Mouse (Mus musculus) embryonic facial prominence, embryonic 12.5 days (tissue): Measurements from ENCODE around the gene St6galnac3. TPM values are rescaled to one million over a fixed set of nuclear protein-coding genes. Genes with fewer than 3 reads are reported as not detected.
"Not testable (repeated sequence)": the region's sequence is repeated elsewhere in the genome, so short reads cannot be mapped to it uniquely, and the experiment has no call there.

Experiments
- ATAC-seq: fragments of 200-750 bp; cut with Nextera tagmentation; 2 replicates; pipeline ENCODE4 v1.8.0; 2017; ENCODE audit not compliant: insufficient number of reproducible peaks, insufficient read depth, low FRiP score, low TSS enrichment
- H3K27ac ChIP-seq: fragments of 300-500 bp; sonication (generic); 2 replicates; pipeline ENCODE4 v1.5.1; 2016; ENCODE audit warnings: mild to moderate bottlenecking
- H3K27me3 ChIP-seq: fragments of 300-500 bp; sonication (generic); 2 replicates; pipeline ENCODE4 v1.6.1; 2016; ENCODE audit warnings: mild to moderate bottlenecking, moderate library complexity
- H3K36me3 ChIP-seq: fragments of 300-500 bp; sonication (generic); 2 replicates; pipeline ENCODE4 v1.6.1; 2016; ENCODE audit warnings: mild to moderate bottlenecking
- H3K4me1 ChIP-seq: fragments of 300-500 bp; sonication (generic); 2 replicates; pipeline ENCODE4 v1.6.1; 2016
- H3K4me2 ChIP-seq: fragments of 300-500 bp; sonication (generic); replicated peaks from 2 replicates; pipeline ENCODE4 v1.6.1; 2016; ENCODE audit warnings: mild to moderate bottlenecking, moderate library complexity
- H3K4me3 ChIP-seq: fragments of 300-500 bp; sonication (generic); 2 replicates; pipeline ENCODE4 v1.5.1; 2016; ENCODE audit warnings: mild to moderate bottlenecking
- H3K9ac ChIP-seq: fragments of 300-500 bp; sonication (generic); 2 replicates; pipeline ENCODE4 v1.6.1; 2016; ENCODE audit warnings: mild to moderate bottlenecking, moderate library complexity
- H3K9me3 ChIP-seq: fragments of 300-500 bp; sonication (generic); 2 replicates; pipeline ENCODE4 v1.6.1; 2016; ENCODE audit warnings: mild to moderate bottlenecking, moderate library complexity
- WGBS: fragments of 180-500 bp; shearing (Covaris S2); methylation state at CpG from one replicate; pipeline ENCODE4 v1.1.7; 2016; 5-methylcytosine and 5-hydroxymethylcytosine counted together
- polyA plus RNA-seq: library from polyadenylated mRNA; unstranded; fragments of >200 nt; fragmentation: Nextera tagmentation; extraction: Ambion mirVana; gene quantifications from 2 replicates; pipeline ENCODE4 v1.2.1, GENCODE M21; 2016

Gene St6galnac3
- polyA plus RNA-seq, 1 experiment from 2014 or later, result 70.2 TPM

GRCm38 (mm10) chr3:153396375-153397068 is 328.5 kb downstream of the St6galnac3 start:
- H3K9ac ChIP-seq, result no peak overlapping the region
- 66% methylated on average over 12 of the region's 12 CpGs for WGBS
- no peak for ATAC-seq
- peaks cover 5% of the 10 kb centered on the region; the same call in 1 of the 2 replicates for H3K4me1 ChIP-seq
- no peaks in the 10 kb centered on the region for H3K9me3 ChIP-seq
- H3K27ac ChIP-seq, result no peak overlapping the region
- H3K36me3 ChIP-seq, result no peaks in the 10 kb centered on the region
- H3K4me2 ChIP-seq, result no peak overlapping the region
- H3K27me3 ChIP-seq, result no peaks in the 10 kb centered on the region
- no peak overlapping the region for H3K4me3 ChIP-seq

- Histone ChIP-seq H3K36me3 (no peaks in the 10 kb centered on the region), H3K9me3 (no peaks in the 10 kb centered on the region), H3K4me3 (no peak overlapping the region), H3K27ac (no peak overlapping the region), H3K4me2 (no peak overlapping the region), H3K27me3 (no peaks in the 10 kb centered on the region), H3K4me1 (peaks cover 7% of the 10 kb centered on the region; the same call in 1 of the 2 replicates), H3K9ac (no peak overlapping the region)
- no peak for ATAC-seq
- WGBS, result 82% methylated on average over 5 of the region's 5 CpGs
Observed at GRCm38 (mm10) chr3:153395351-153395750, 329.6 kb downstream of the St6galnac3 start.

GRCm38 (mm10) chr3:153394751-153395150 is 330.2 kb downstream of the St6galnac3 start:
- WGBS, result 84% methylated on average over 4 of the region's 4 CpGs
- H3K9me3 ChIP-seq, result no peaks in the 10 kb centered on the region
- no peak overlapping the region for H3K4me2 ChIP-seq

GRCm38 (mm10) chr3:153394224-153394623 is 330.8 kb downstream of the St6galnac3 start:
- no peak overlapping the region for H3K4me2 ChIP-seq
- H3K9me3 ChIP-seq, result no peaks in the 10 kb centered on the region
- H3K27ac ChIP-seq, result no peak overlapping the region
- no peak overlapping the region for H3K9ac ChIP-seq
- ATAC-seq, result no peak
- peaks cover 7% of the 10 kb centered on the region; the same call in 1 of the 2 replicates for H3K4me1 ChIP-seq
- no peak overlapping the region for H3K4me3 ChIP-seq
- H3K27me3 ChIP-seq, result no peaks in the 10 kb centered on the region
- WGBS, result 88% methylated on average over 9 of the region's 9 CpGs
- no peaks in the 10 kb centered on the region for H3K36me3 ChIP-seq

More at GRCm38 (mm10) chr3:153394751-153395150, 330.2 kb downstream of the St6galnac3 start:
- Histone ChIP-seq H3K9ac (no peak overlapping the region), H3K4me1 (peaks cover 7% of the 10 kb centered on the region; the same call in 1 of the 2 replicates), H3K27me3 (no peaks in the 10 kb centered on the region), H3K27ac (no peak overlapping the region), H3K36me3 (no peaks in the 10 kb centered on the region), H3K4me3 (no peak overlapping the region)
- ATAC-seq, result no peak

GRCm38 (mm10) chr3:153391451-153391850 is 333.5 kb downstream of the St6galnac3 start:
- not testable (repeated sequence) for H3K4me3 ChIP-seq, H3K27ac ChIP-seq, H3K4me1 ChIP-seq, H3K9ac ChIP-seq, ATAC-seq, H3K36me3 ChIP-seq, H3K9me3 ChIP-seq, H3K4me2 ChIP-seq, H3K27me3 ChIP-seq
- 64% methylated on average over 1 of the region's 1 CpGs for WGBS

GRCm38 (mm10) chr3:153384651-153385050 is 340.3 kb downstream of the St6galnac3 start:
- H3K27me3 ChIP-seq, H3K9me3 ChIP-seq, ATAC-seq, H3K27ac ChIP-seq, H3K9ac ChIP-seq, H3K4me3 ChIP-seq, H3K36me3 ChIP-seq, H3K4me2 ChIP-seq, H3K4me1 ChIP-seq: not testable (repeated sequence)
- WGBS, result 88% methylated on average over 5 of the region's 5 CpGs

- Histone ChIP-seq H3K36me3 (no peaks in the 10 kb centered on the region), H3K9me3 (no peaks in the 10 kb centered on the region), H3K27me3 (no peaks in the 10 kb centered on the region), H3K4me3 (no peak overlapping the region), H3K27ac (no peak overlapping the region), H3K9ac (no peak overlapping the region), H3K4me2 (no peak overlapping the region), H3K4me1 (no peaks in the 10 kb centered on the region)
- no peak for ATAC-seq
- 99% methylated on average over 2 of the region's 2 CpGs for WGBS
Observed at GRCm38 (mm10) chr3:153383656-153384055, 341.3 kb downstream of the St6galnac3 start.

GRCm38 (mm10) chr3:153365057-153365755 is 359.8 kb downstream of the St6galnac3 start:
- Histone ChIP-seq H3K4me1 (no peaks in the 10 kb centered on the region), H3K9ac (no peak overlapping the region), H3K36me3 (no peaks in the 10 kb centered on the region), H3K27ac (no peak overlapping the region), H3K27me3 (no peaks in the 10 kb centered on the region), H3K9me3 (no peaks in the 10 kb centered on the region), H3K4me3 (no peak overlapping the region), H3K4me2 (no peak overlapping the region)
- no peak; the same call in 1 of the 2 replicates for ATAC-seq
- 78% methylated on average over 10 of the region's 10 CpGs for WGBS

GRCm38 (mm10) chr3:153364366-153364765 is 360.6 kb downstream of the St6galnac3 start:
- WGBS, result 93% methylated on average over 3 of the region's 3 CpGs
- Histone ChIP-seq H3K9me3 (no peaks in the 10 kb centered on the region), H3K36me3 (no peaks in the 10 kb centered on the region)

GRCm38 (mm10) chr3:153359966-153360365 is 365.0 kb downstream of the St6galnac3 start:
- Histone ChIP-seq H3K36me3 (no peaks in the 10 kb centered on the region), H3K4me3 (no peak overlapping the region), H3K4me2 (no peak overlapping the region), H3K27me3 (no peaks in the 10 kb centered on the region), H3K4me1 (peaks cover 6% of the 10 kb centered on the region), H3K9me3 (no peaks in the 10 kb centered on the region), H3K27ac (no peak overlapping the region), H3K9ac (no peak overlapping the region)
- no peak for ATAC-seq
- WGBS, result 91% methylated on average over 3 of the region's 3 CpGs

More at GRCm38 (mm10) chr3:153364366-153364765, 360.6 kb downstream of the St6galnac3 start:
- Histone ChIP-seq H3K27ac (no peak overlapping the region), H3K27me3 (no peaks in the 10 kb centered on the region), H3K4me3 (no peak overlapping the region), H3K9ac (no peak overlapping the region), H3K4me1 (no peaks in the 10 kb centered on the region), H3K4me2 (no peak overlapping the region)
- no peak for ATAC-seq

- no peak overlapping the region for H3K27ac ChIP-seq
- H3K36me3 ChIP-seq, result no peaks in the 10 kb centered on the region
- H3K4me2 ChIP-seq, result no peak overlapping the region
- H3K9ac ChIP-seq, result no peak overlapping the region
- peaks cover 6% of the 10 kb centered on the region for H3K4me1 ChIP-seq
- ATAC-seq, result no peak
- H3K4me3 ChIP-seq, result no peak overlapping the region
- 67% methylated on average over 1 of the region's 1 CpGs for WGBS
- no peaks in the 10 kb centered on the region for H3K27me3 ChIP-seq
- no peaks in the 10 kb centered on the region for H3K9me3 ChIP-seq
Observed at GRCm38 (mm10) chr3:153356071-153356470, 368.9 kb downstream of the St6galnac3 start.

GRCm38 (mm10) chr3:153354988-153355297 is 370.0 kb downstream of the St6galnac3 start:
- no peak overlapping the region for H3K9ac ChIP-seq
- no peaks in the 10 kb centered on the region for H3K9me3 ChIP-seq
- peaks cover 6% of the 10 kb centered on the region for H3K4me1 ChIP-seq
- no peaks in the 10 kb centered on the region for H3K36me3 ChIP-seq
- 63% methylated on average over 3 of the region's 3 CpGs for WGBS
- no peak overlapping the region for H3K27ac ChIP-seq
- no peak for ATAC-seq
- no peak overlapping the region for H3K4me2 ChIP-seq
- no peaks in the 10 kb centered on the region for H3K27me3 ChIP-seq
- no peak overlapping the region for H3K4me3 ChIP-seq
